Mouse (Mus musculus) ES-Bruce4 (cell line): Measurements from ENCODE around the gene Saysd1. TPM values are rescaled to one million over a fixed set of nuclear protein-coding genes. Genes with fewer than 3 reads are reported as not detected.

Experiments
- H3K27ac ChIP-seq: 2 replicates; pipeline ENCODE4 v1.5.1; 2012; ENCODE audit warnings: low read length, inconsistent platforms; ENCODE audit not compliant: insufficient read depth
- H3K27me3 ChIP-seq: 2 replicates; pipeline ENCODE4 v1.6.1; 2012; ENCODE audit warnings: mild to moderate bottlenecking, low read length, inconsistent platforms; ENCODE audit not compliant: control insufficient read depth, poor library complexity, insufficient read depth, severe bottlenecking
- H3K36me3 ChIP-seq: 2 replicates; pipeline ENCODE4 v1.6.1; 2012; ENCODE audit warnings: inconsistent platforms, mild to moderate bottlenecking, low read length, moderate library complexity; ENCODE audit not compliant: control insufficient read depth, poor library complexity, insufficient read depth, severe bottlenecking
- H3K4me1 ChIP-seq: one replicate; pipeline ENCODE4 v1.8.1; 2011; ENCODE audit warnings: low read length; ENCODE audit not compliant: control insufficient read depth, insufficient read depth
- H3K4me3 ChIP-seq: 2 replicates; pipeline ENCODE4 v1.5.1; 2011; ENCODE audit warnings: low read depth, mild to moderate bottlenecking, low read length
- H3K9ac ChIP-seq: 2 replicates; pipeline ENCODE4 v1.6.1; 2012; ENCODE audit warnings: low read depth, mild to moderate bottlenecking, inconsistent platforms; ENCODE audit not compliant: poor library complexity, severe bottlenecking
- H3K9me3 ChIP-seq: replicated peaks from 2 replicates; pipeline ENCODE4 v1.6.1; 2012; ENCODE audit warnings: mild to moderate bottlenecking, low read length, inconsistent platforms; ENCODE audit not compliant: control insufficient read depth, poor library complexity, insufficient read depth, severe bottlenecking
- CTCF ChIP-seq: IDR thresholded peaks from one replicate; pipeline ENCODE4 v1.8.1; 2011; ENCODE audit warnings: low read depth, low read length
- EP300 ChIP-seq: IDR thresholded peaks from 2 replicates; pipeline ENCODE4 v1.6.1; 2011; ENCODE audit warnings: low read depth, low read length; ENCODE audit not compliant: insufficient read depth
- POLR2A ChIP-seq: IDR thresholded peaks from one replicate; pipeline ENCODE4 v1.8.1; 2011; ENCODE audit warnings: low read length; ENCODE audit not compliant: insufficient read depth
- polyA plus RNA-seq: library from polyadenylated mRNA; stranded (reverse); fragments of >200 nt; gene quantifications from 2 replicates; pipeline ENCODE4 v1.2.4, GENCODE M21; 2011; ENCODE audit warnings: low read depth; ENCODE audit not compliant: missing spikeins, insufficient read depth, insufficient read length

Gene Saysd1
- polyA plus RNA-seq, 1 experiment = 5.8 TPM

- no peak overlapping the region for H3K4me3 ChIP-seq
- H3K4me1 ChIP-seq = no peaks in the 10 kb centered on the region
- no peaks in the 10 kb centered on the region for H3K9me3 ChIP-seq
- TF ChIP-seq POLR2A = no peak
- no peak for TF ChIP-seq EP300
- TF ChIP-seq CTCF = no peak
- H3K27ac ChIP-seq = no peak overlapping the region
- H3K36me3 ChIP-seq = no peaks in the 10 kb centered on the region
- no peak overlapping the region for H3K9ac ChIP-seq
- H3K27me3 ChIP-seq = no peaks in the 10 kb centered on the region; the same call in 1 of the 2 replicates
These were observed 44.8 kb downstream of the Saysd1 start for GRCm38 (mm10) chr14:20093493-20093892.

GRCm38 (mm10) chr14:20084335-20084734 lies 54.0 kb downstream of the Saysd1 start:
- Histone ChIP-seq H3K27ac (no peak overlapping the region), H3K36me3 (no peaks in the 10 kb centered on the region; the same call in 1 of the 2 replicates), H3K9ac (no peak overlapping the region), H3K27me3 (no peaks in the 10 kb centered on the region), H3K9me3 (no peaks in the 10 kb centered on the region), H3K4me1 (no peaks in the 10 kb centered on the region), H3K4me3 (no peak overlapping the region)
- TF ChIP-seq EP300 = no peak
- TF ChIP-seq POLR2A = no peak
- TF ChIP-seq CTCF = no peak

GRCm38 (mm10) chr14:20082536-20083325 lies 55.6 kb downstream of the Saysd1 start:
- peak overlapping the region; percentile 76 for H3K27ac ChIP-seq
- TF ChIP-seq CTCF = no peak
- TF ChIP-seq POLR2A = peak; percentile 79
- TF ChIP-seq EP300 = peak; percentile 76
- peak overlapping the region; percentile 85 for H3K4me3 ChIP-seq
- no peaks in the 10 kb centered on the region; the same call in 1 of the 2 replicates for H3K36me3 ChIP-seq
- no peaks in the 10 kb centered on the region for H3K4me1 ChIP-seq
- peak overlapping the region; percentile 70 for H3K9ac ChIP-seq
- H3K9me3 ChIP-seq = no peaks in the 10 kb centered on the region
- H3K27me3 ChIP-seq = no peaks in the 10 kb centered on the region

GRCm38 (mm10) chr14:20081937-20082533 lies 56.3 kb downstream of the Saysd1 start:
- TF ChIP-seq CTCF (no peak), POLR2A (no peak), EP300 (no peak)
- H3K27me3 ChIP-seq = no peaks in the 10 kb centered on the region
- peak overlapping the region; percentile 53 for H3K4me3 ChIP-seq
- H3K4me1 ChIP-seq = no peaks in the 10 kb centered on the region
- H3K36me3 ChIP-seq = no peaks in the 10 kb centered on the region; the same call in 1 of the 2 replicates
- no peaks in the 10 kb centered on the region for H3K9me3 ChIP-seq
- H3K9ac ChIP-seq = peak overlapping the region; percentile 70
- H3K27ac ChIP-seq = no peak overlapping the region; the same call in 1 of the 2 replicates

- H3K4me1 ChIP-seq = no peaks in the 10 kb centered on the region
- no peaks in the 10 kb centered on the region for H3K27me3 ChIP-seq
- H3K27ac ChIP-seq = no peak overlapping the region
- H3K9me3 ChIP-seq = no peaks in the 10 kb centered on the region
- H3K4me3 ChIP-seq = no peak overlapping the region
- TF ChIP-seq EP300 (no peak), POLR2A (no peak), CTCF (no peak)
- no peak overlapping the region for H3K9ac ChIP-seq
- no peaks in the 10 kb centered on the region; the same call in 1 of the 2 replicates for H3K36me3 ChIP-seq
These were observed 57.2 kb downstream of the Saysd1 start for GRCm38 (mm10) chr14:20081084-20081483.

- Histone ChIP-seq H3K9ac (no peak overlapping the region), H3K4me1 (no peaks in the 10 kb centered on the region), H3K9me3 (no peaks in the 10 kb centered on the region), H3K27me3 (no peaks in the 10 kb centered on the region), H3K36me3 (no peaks in the 10 kb centered on the region; the same call in 1 of the 2 replicates), H3K4me3 (no peak overlapping the region), H3K27ac (no peak overlapping the region)
- TF ChIP-seq CTCF = no peak
These were observed 61.2 kb downstream of the Saysd1 start for GRCm38 (mm10) chr14:20077181-20077580.
